Mouse (Mus musculus) T-cell, adult 2 months (primary cell): ENCODE results near the gene Mttp.

Experiments
- DNase-seq: peaks from one replicate; pipeline ENCODE4 v3.0.0; 2022; ENCODE audit warnings: low spot score

Mttp gene

GRCm38 (mm10) chr3:138083073-138083637, 61.6 kb downstream of the Mttp start:
- no peak for DNase-seq

GRCm38 (mm10) chr3:138078701-138079100, 66.1 kb downstream of the Mttp start:
- DNase-seq = no peak

- DNase-seq = no peak
Measured at GRCm38 (mm10) chr3:138077476-138078340, 67.1 kb downstream of the Mttp start.

GRCm38 (mm10) chr3:138075209-138075608, 69.6 kb downstream of the Mttp start:
- DNase-seq = no peak

- no peak for DNase-seq
Measured at GRCm38 (mm10) chr3:138074214-138074613, 70.6 kb downstream of the Mttp start.

- no peak for DNase-seq
Measured at GRCm38 (mm10) chr3:138071476-138072073, 73.2 kb downstream of the Mttp start.

- DNase-seq = no peak
Measured at GRCm38 (mm10) chr3:138071004-138071403, 73.8 kb downstream of the Mttp start.

GRCm38 (mm10) chr3:138069756-138070511, 74.8 kb downstream of the Mttp start:
- no peak for DNase-seq

GRCm38 (mm10) chr3:138068103-138068502, 76.7 kb downstream of the Mttp start:
- no peak for DNase-seq

GRCm38 (mm10) chr3:138067288-138067687, 77.5 kb downstream of the Mttp start, which contains the start of gene Gm5105:
Gm5105 (minus strand) TSS chr3:138067388.
- DNase-seq = no peak

GRCm38 (mm10) chr3:138066348-138066856, 78.4 kb downstream of the Mttp start:
- DNase-seq = no peak

- DNase-seq = no peak
Measured at GRCm38 (mm10) chr3:138065930-138066329, 78.8 kb downstream of the Mttp start.

- no peak for DNase-seq
Measured at GRCm38 (mm10) chr3:138064732-138065645, 79.8 kb downstream of the Mttp start, which contains the start of gene 1110002E22Rik. 1110002E22Rik (plus strand) TSS chr3:138065052.

- no peak for DNase-seq
Measured at GRCm38 (mm10) chr3:138063731-138064329, 80.9 kb downstream of the Mttp start.

- DNase-seq = no peak
Measured at GRCm38 (mm10) chr3:138062673-138063072, 82.1 kb downstream of the Mttp start.

- no peak for DNase-seq
Measured at GRCm38 (mm10) chr3:138061205-138061911, 83.4 kb downstream of the Mttp start.

GRCm38 (mm10) chr3:138060429-138060828, 84.3 kb downstream of the Mttp start:
- no peak for DNase-seq

GRCm38 (mm10) chr3:138058226-138058625, 86.5 kb downstream of the Mttp start:
- no peak for DNase-seq

GRCm38 (mm10) chr3:138056976-138057375, 87.8 kb downstream of the Mttp start:
- DNase-seq = no peak

GRCm38 (mm10) chr3:138053969-138054368, 90.8 kb downstream of the Mttp start:
- no peak for DNase-seq
